Mouse (Mus musculus) liver, embryonic 11.5 days (tissue): ENCODE results near the gene Olfr1085. TPM values are rescaled to one million over a fixed set of nuclear protein-coding genes. Genes with fewer than 3 reads are reported as not detected.
"Not testable (repeated sequence)": the region's sequence is repeated elsewhere in the genome, so short reads cannot be mapped to it uniquely, and the experiment has no call there.

Experiments used
- ATAC-seq: fragments of 200-750 bp; cut with Nextera tagmentation; replicated peaks from 2 replicates; pipeline ENCODE4 v1.8.0; 2017; ENCODE audit warnings: moderate number of reproducible peaks, mild to moderate bottlenecking, moderate TSS enrichment, moderate library complexity; ENCODE audit not compliant: low FRiP score
- DNase-seq: peaks from one replicate; pipeline ENCODE4 v3.0.0-alpha.2; 2017; ENCODE audit warnings: low spot score
- H3K27ac ChIP-seq: fragments of 300-500 bp; sonication (generic); 2 replicates; pipeline ENCODE4 v1.5.1; 2014; ENCODE audit warnings: mild to moderate bottlenecking, low read depth, low read length, control low read depth
- H3K27me3 ChIP-seq: fragments of 300-500 bp; sonication (generic); replicated peaks from 2 replicates; pipeline ENCODE4 v1.6.1; 2014; ENCODE audit warnings: low read length, mixed read lengths; ENCODE audit not compliant: control insufficient read depth, insufficient read depth
- H3K36me3 ChIP-seq: fragments of 300-500 bp; sonication (generic); 2 replicates; pipeline ENCODE4 v1.6.1; 2014; ENCODE audit warnings: mild to moderate bottlenecking, low read length, moderate library complexity, mixed read lengths; ENCODE audit not compliant: control insufficient read depth, insufficient read depth
- H3K4me1 ChIP-seq: fragments of 300-500 bp; sonication (generic); replicated peaks from 2 replicates; pipeline ENCODE4 v1.6.1; 2014; ENCODE audit warnings: low read length, mixed read lengths; ENCODE audit not compliant: control insufficient read depth, insufficient read depth
- H3K4me2 ChIP-seq: fragments of 300-500 bp; sonication (generic); 2 replicates; pipeline ENCODE4 v1.6.1; 2014; ENCODE audit warnings: mild to moderate bottlenecking, control low read depth, moderate library complexity
- H3K4me3 ChIP-seq: fragments of 300-500 bp; sonication (generic); 2 replicates; pipeline ENCODE4 v1.5.1; 2014; ENCODE audit warnings: low read depth, low read length, control low read depth
- H3K9ac ChIP-seq: fragments of 300-500 bp; sonication (generic); 2 replicates; pipeline ENCODE4 v1.6.1; 2014; ENCODE audit warnings: low read depth, low read length, control low read depth
- H3K9me3 ChIP-seq: fragments of 300-500 bp; sonication (generic); 2 replicates; pipeline ENCODE4 v1.6.1; 2016; ENCODE audit warnings: low read length, inconsistent platforms, mixed read lengths; ENCODE audit not compliant: control insufficient read depth
- WGBS: fragments of 180-500 bp; shearing (Covaris S2); extraction: QIAGEN DNeasy Blood & Tissue Kit; methylation state at CpG from one replicate; pipeline ENCODE4 v1.1.7; 2014; 5-methylcytosine and 5-hydroxymethylcytosine counted together
- polyA plus RNA-seq: library from polyadenylated mRNA; unstranded; fragments of >200 nt; fragmentation: Nextera tagmentation; extraction: Ambion mirVana; gene quantifications from 2 replicates; pipeline ENCODE4 v1.2.1, GENCODE M21; 2014

Olfr1085 gene
- polyA plus RNA-seq: not detected in 2 replicates

DNA sequence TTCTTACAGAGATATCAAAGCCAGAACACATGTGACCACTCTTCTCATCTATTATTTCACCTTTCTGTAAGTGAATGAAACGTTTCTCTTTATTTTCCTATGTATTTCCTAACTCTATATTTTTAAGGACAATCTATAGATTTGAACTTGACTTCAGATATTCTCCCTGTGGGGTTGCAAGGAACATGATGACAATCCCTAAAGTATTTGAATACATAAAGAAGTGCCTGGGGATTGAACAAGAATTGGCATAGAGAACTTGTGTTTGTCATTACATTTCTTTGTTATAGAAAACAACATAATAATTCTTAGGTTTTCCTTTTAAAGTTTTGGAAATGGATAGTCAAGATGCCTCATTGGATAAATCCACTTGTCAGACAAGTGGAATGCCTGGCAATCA, at the start of gene Olfr1085:
Gene Olfr1085, minus strand, starts transcription at position 101 of the 400 bp plus-strand sequence.
- Histone ChIP-seq H3K4me1 (no peaks in the 10 kb centered on the region), H3K27me3 (no peaks in the 10 kb centered on the region), H3K4me3 (no peak within 1 kb of the TSS), H3K9me3 (no peaks in the 10 kb centered on the region), H3K36me3 (no peaks in the 10 kb centered on the region), H3K4me2 (no peak within 1 kb of the TSS), H3K9ac (no peak within 1 kb of the TSS), H3K27ac (no peak within 1 kb of the TSS)
- 20% methylated on average over 1 of the region's 1 CpGs for WGBS
- DNase-seq (no peak), ATAC-seq (no peak)

DNA sequence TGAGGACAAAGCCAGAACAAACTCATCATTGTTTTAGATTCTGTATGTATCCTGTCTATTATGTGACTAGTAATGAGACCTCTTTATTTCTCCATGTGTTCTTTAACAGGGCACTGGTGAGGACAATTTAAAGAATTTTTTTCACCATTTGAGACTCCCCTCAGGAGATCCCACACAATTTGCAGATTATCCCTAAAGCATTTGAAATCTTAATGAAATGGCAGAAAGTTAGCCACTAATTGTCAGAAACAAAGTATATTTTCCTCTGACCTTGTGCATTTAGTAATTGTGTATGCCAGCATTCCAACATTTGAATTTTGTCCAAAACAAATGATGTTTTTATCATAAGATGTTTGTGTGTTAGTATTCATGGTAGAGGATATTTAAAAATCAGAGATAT, 36.5 kb upstream of the Olfr1085 start, which contains the start of gene Olfr1087:
Gene Olfr1087, minus strand, starts transcription at position 101 of the 400 bp plus-strand sequence.
- H3K27me3 ChIP-seq: no peaks in the 10 kb centered on the region
- ATAC-seq: no peak
- no peak within 1 kb of the TSS for H3K4me2 ChIP-seq
- no peak within 1 kb of the TSS for H3K9ac ChIP-seq
- no peaks in the 10 kb centered on the region for H3K9me3 ChIP-seq
- H3K27ac ChIP-seq: no peak within 1 kb of the TSS
- no peak for DNase-seq
- H3K4me3 ChIP-seq: no peak within 1 kb of the TSS
- H3K4me1 ChIP-seq: no peaks in the 10 kb centered on the region
- no peaks in the 10 kb centered on the region for H3K36me3 ChIP-seq

DNA sequence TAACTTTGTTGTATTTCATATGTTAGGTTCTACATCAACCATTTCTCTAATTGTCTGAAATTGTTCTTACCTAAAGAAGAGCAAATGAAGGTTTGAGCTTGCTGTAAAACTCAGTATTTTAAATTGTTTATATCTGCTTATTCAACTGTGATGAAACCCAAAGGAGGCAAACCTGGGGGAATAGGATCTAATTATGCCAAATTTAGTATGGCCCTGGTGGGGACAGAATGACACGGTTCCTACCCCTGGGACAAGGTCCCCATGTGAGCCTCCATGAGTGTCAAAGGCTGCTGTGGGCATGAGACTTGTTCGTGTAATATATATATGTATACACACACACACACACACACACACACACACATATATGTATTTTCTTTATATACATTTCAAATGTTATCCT, 18.2 kb upstream of the Olfr1085 start, which contains the start of gene Olfr1086:
Gene Olfr1086, minus strand, starts transcription at position 101 of the 400 bp plus-strand sequence.
- H3K27me3 ChIP-seq: no peaks in the 10 kb centered on the region
- H3K4me2 ChIP-seq: no peak within 1 kb of the TSS
- 83% methylated on average over 2 of the region's 2 CpGs for WGBS
- DNase-seq: no peak
- H3K9me3 ChIP-seq: no peaks in the 10 kb centered on the region
- H3K4me1 ChIP-seq: no peaks in the 10 kb centered on the region
- H3K9ac ChIP-seq: no peak within 1 kb of the TSS
- H3K36me3 ChIP-seq: no peaks in the 10 kb centered on the region
- no peak for ATAC-seq
- no peak within 1 kb of the TSS for H3K4me3 ChIP-seq
- H3K27ac ChIP-seq: no peak within 1 kb of the TSS

DNA sequence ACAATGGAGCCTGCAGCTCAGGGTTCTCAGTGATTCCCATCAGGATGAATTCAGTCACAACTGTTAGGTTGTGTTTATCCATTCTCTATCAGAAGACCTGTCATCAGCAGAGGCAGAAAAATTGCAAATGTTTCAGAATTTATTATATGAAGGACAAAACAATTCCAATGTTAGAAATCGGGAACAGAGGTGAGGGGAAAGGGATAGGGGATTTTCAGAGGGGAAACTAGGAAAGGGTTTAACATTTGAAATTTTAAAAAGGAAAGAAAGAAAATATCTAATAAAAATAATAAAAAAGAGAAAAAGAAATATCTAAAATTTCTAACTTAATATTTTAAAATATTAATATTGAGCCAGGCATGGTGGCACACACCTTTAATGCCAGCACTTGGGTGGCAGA, 22.2 kb downstream of the Olfr1085 start, which contains the start of gene Olfr1084:
Gene Olfr1084, minus strand, starts transcription at position 101 of the 400 bp plus-strand sequence.
- not testable (repeated sequence) for H3K9ac ChIP-seq, H3K4me1 ChIP-seq, ATAC-seq, H3K27ac ChIP-seq, H3K9me3 ChIP-seq, H3K4me2 ChIP-seq, H3K4me3 ChIP-seq, H3K36me3 ChIP-seq, H3K27me3 ChIP-seq, DNase-seq
- WGBS: 85% methylated on average over 1 of the region's 1 CpGs

Other genes starting within 250 kb of the Olfr1085 start
- gene Olfr1061, start 248.0 kb downstream of the Olfr1085 start, polyA plus RNA-seq: not detected in 2 replicates
- gene Olfr1062, start 235.3 kb downstream of the Olfr1085 start, polyA plus RNA-seq: not detected in 2 replicates
- gene Olfr1065, start 211.4 kb downstream of the Olfr1085 start, polyA plus RNA-seq: not detected in 2 replicates
- not detected in 2 replicates for gene Olfr1066, start 205.8 kb downstream of the Olfr1085 start, polyA plus RNA-seq
- not detected in 2 replicates for gene Olfr228, start 174.6 kb downstream of the Olfr1085 start, polyA plus RNA-seq
- not detected in 2 replicates for gene Olfr1076, start 153.6 kb downstream of the Olfr1085 start, polyA plus RNA-seq
- gene Olfr1079, start 119.5 kb downstream of the Olfr1085 start, polyA plus RNA-seq: not detected in 2 replicates
- not detected in 2 replicates for gene Olfr1080, start 103.8 kb downstream of the Olfr1085 start, polyA plus RNA-seq
- not detected in 2 replicates for gene Olfr1082, start 63.1 kb downstream of the Olfr1085 start, polyA plus RNA-seq
- not detected in 2 replicates for gene Olfr1084, start 22.3 kb downstream of the Olfr1085 start, polyA plus RNA-seq
- not detected in 2 replicates for gene Olfr1086, start 18.1 kb upstream of the Olfr1085 start, polyA plus RNA-seq
- not detected in 2 replicates for gene Olfr1087, start 36.4 kb upstream of the Olfr1085 start, polyA plus RNA-seq
- not detected in 2 replicates for gene Olfr1089, start 71.7 kb upstream of the Olfr1085 start, polyA plus RNA-seq
- not detected in 2 replicates for gene Olfr1090, start 97.0 kb upstream of the Olfr1085 start, polyA plus RNA-seq
- gene Olfr1093, start 120.5 kb upstream of the Olfr1085 start, polyA plus RNA-seq: not detected in 2 replicates
- gene Olfr141, start 148.0 kb upstream of the Olfr1085 start, polyA plus RNA-seq: not detected in 2 replicates
- not detected in 2 replicates for gene Olfr1094, start 162.6 kb upstream of the Olfr1085 start, polyA plus RNA-seq
- not detected in 2 replicates for gene Olfr1095, start 189.7 kb upstream of the Olfr1085 start, polyA plus RNA-seq
- gene Gm13723, start 212.8 kb upstream of the Olfr1085 start, polyA plus RNA-seq: not detected in 2 replicates
- not detected in 2 replicates for gene Olfr1097, start 230.2 kb upstream of the Olfr1085 start, polyA plus RNA-seq